Mouse (Mus musculus) kidney, postnatal 0 days (tissue): ENCODE data around the gene Rapgef1. TPM values are rescaled to one million over a fixed set of nuclear protein-coding genes. Genes with fewer than 3 reads are reported as not detected.
A peak's percentile ranks its signal among the peaks of the same experiment; 100 is the strongest.
"Not testable (repeated sequence)": the region's sequence is repeated elsewhere in the genome, so short reads cannot be mapped to it uniquely, and the experiment has no call there.

ENCODE experiments used
- ATAC-seq: fragments of 200-750 bp; cut with Nextera tagmentation; replicated peaks from 2 replicates; pipeline ENCODE4 v1.8.0; 2017; ENCODE audit warnings: low read depth, moderate number of reproducible peaks, moderate TSS enrichment, moderate library complexity; ENCODE audit not compliant: low FRiP score
- DNase-seq: peaks from one replicate; pipeline ENCODE4 v3.0.0-alpha.2; 2016; ENCODE audit warnings: low spot score
- H3K27ac ChIP-seq: fragments of 300-500 bp; sonication (generic); 2 replicates; pipeline ENCODE4 v1.5.1; 2014; ENCODE audit warnings: mild to moderate bottlenecking
- H3K27me3 ChIP-seq: fragments of 300-500 bp; sonication (generic); 2 replicates; pipeline ENCODE4 v1.6.1; 2014; ENCODE audit warnings: low read length, mixed read lengths; ENCODE audit not compliant: insufficient read depth
- H3K36me3 ChIP-seq: fragments of 300-500 bp; sonication (generic); 2 replicates; pipeline ENCODE4 v1.6.1; 2014; ENCODE audit warnings: low read length, mixed read lengths; ENCODE audit not compliant: insufficient read depth
- H3K4me1 ChIP-seq: fragments of 300-500 bp; sonication (generic); replicated peaks from 2 replicates; pipeline ENCODE4 v1.6.1; 2014; ENCODE audit warnings: antibody characterized with exemption, low read length, mixed read lengths; ENCODE audit not compliant: insufficient read depth
- H3K4me2 ChIP-seq: fragments of 300-500 bp; sonication (generic); 2 replicates; pipeline ENCODE4 v1.6.1; 2014; ENCODE audit warnings: mild to moderate bottlenecking, low read length, moderate library complexity, mixed read lengths
- H3K4me3 ChIP-seq: fragments of 300-500 bp; sonication (generic); replicated peaks from 2 replicates; pipeline ENCODE4 v1.5.1; 2014; ENCODE audit warnings: low read depth, low read length
- H3K9ac ChIP-seq: fragments of 300-500 bp; sonication (generic); 2 replicates; pipeline ENCODE4 v1.6.1; 2014; ENCODE audit warnings: low read depth, low read length
- H3K9me3 ChIP-seq: fragments of 300-500 bp; sonication (generic); replicated peaks from 2 replicates; pipeline ENCODE4 v1.6.1; 2016; ENCODE audit warnings: low read length, inconsistent platforms, mixed read lengths
- CTCF ChIP-seq: IDR thresholded peaks from 2 replicates; pipeline ENCODE4 v1.5.1; 2016; ENCODE audit warnings: antibody characterized with exemption, low read depth, mild to moderate bottlenecking, moderate library complexity
- WGBS: fragments of 180-500 bp; shearing (Covaris S2); extraction: QIAGEN DNeasy Blood & Tissue Kit; methylation state at CpG from one replicate; pipeline ENCODE4 v1.1.7; 2014; 5-methylcytosine and 5-hydroxymethylcytosine counted together
- polyA plus RNA-seq: library from polyadenylated mRNA; unstranded; fragments of >200 nt; fragmentation: Nextera tagmentation; extraction: Ambion mirVana; gene quantifications from 2 replicates; pipeline ENCODE4 v1.2.1, GENCODE M21; 2015

Gene Rapgef1
- polyA plus RNA-seq, 1 experiment from 2014 or later, result 12.0 TPM

- no peak for TF ChIP-seq CTCF
- ATAC-seq, result no peak
These were observed 82.7 kb downstream of the Rapgef1 start for GRCm38 (mm10) chr2:29702189-29702588.

GRCm38 (mm10) chr2:29703104-29704081, 83.9 kb downstream of the Rapgef1 start:
- no peak for TF ChIP-seq CTCF
- 89% methylated on average over 9 of the region's 9 CpGs for WGBS
- Histone ChIP-seq H3K4me1 (no peaks in the 10 kb centered on the region), H3K4me2 (no peak overlapping the region), H3K4me3 (no peak overlapping the region), H3K9me3 (no peaks in the 10 kb centered on the region), H3K36me3 (peaks cover 60% of the 10 kb centered on the region), H3K9ac (no peak overlapping the region), H3K27ac (no peak overlapping the region), H3K27me3 (no peaks in the 10 kb centered on the region)
- DNase-seq, result peak; percentile 7
- ATAC-seq, result no peak

More at GRCm38 (mm10) chr2:29702189-29702588, 82.7 kb downstream of the Rapgef1 start:
- Histone ChIP-seq H3K27ac (no peak overlapping the region), H3K27me3 (no peaks in the 10 kb centered on the region), H3K4me3 (no peak overlapping the region), H3K36me3 (peaks cover 54% of the 10 kb centered on the region), H3K4me1 (no peaks in the 10 kb centered on the region), H3K9me3 (no peaks in the 10 kb centered on the region), H3K9ac (no peak overlapping the region), H3K4me2 (no peak overlapping the region)
- no peak for DNase-seq
- 92% methylated on average over 8 of the region's 8 CpGs for WGBS

- Histone ChIP-seq H3K9ac (no peak overlapping the region), H3K27ac (no peak overlapping the region), H3K36me3 (peaks cover 52% of the 10 kb centered on the region), H3K4me1 (no peaks in the 10 kb centered on the region), H3K4me2 (no peak overlapping the region), H3K4me3 (no peak overlapping the region), H3K9me3 (no peaks in the 10 kb centered on the region), H3K27me3 (no peaks in the 10 kb centered on the region)
- ATAC-seq (no peak), DNase-seq (no peak)
- no peak for TF ChIP-seq CTCF
- WGBS, result 93% methylated on average over 3 of the region's 3 CpGs
These were observed 86.0 kb downstream of the Rapgef1 start for GRCm38 (mm10) chr2:29705493-29705892.

GRCm38 (mm10) chr2:29706726-29707620, 87.5 kb downstream of the Rapgef1 start:
- H3K9ac ChIP-seq, result no peak overlapping the region
- no peaks in the 10 kb centered on the region for H3K9me3 ChIP-seq
- TF ChIP-seq CTCF, result no peak
- ATAC-seq, result no peak
- WGBS, result 93% methylated on average over 18 of the region's 18 CpGs
- no peak overlapping the region for H3K4me2 ChIP-seq
- H3K4me3 ChIP-seq, result no peak overlapping the region
- no peaks in the 10 kb centered on the region for H3K4me1 ChIP-seq
- H3K27ac ChIP-seq, result no peak overlapping the region
- H3K36me3 ChIP-seq, result peaks cover 50% of the 10 kb centered on the region
- no peak for DNase-seq
- no peaks in the 10 kb centered on the region for H3K27me3 ChIP-seq

GRCm38 (mm10) chr2:29707731-29708130, 88.2 kb downstream of the Rapgef1 start:
- no peak overlapping the region for H3K4me2 ChIP-seq
- no peaks in the 10 kb centered on the region for H3K4me1 ChIP-seq
- TF ChIP-seq CTCF, result peak; percentile 61
- no peak overlapping the region for H3K27ac ChIP-seq
- no peaks in the 10 kb centered on the region for H3K9me3 ChIP-seq
- H3K27me3 ChIP-seq, result no peaks in the 10 kb centered on the region
- no peak overlapping the region for H3K4me3 ChIP-seq
- no peak for ATAC-seq
- peak; percentile 5 for DNase-seq
- no peak overlapping the region for H3K9ac ChIP-seq
- H3K36me3 ChIP-seq, result peaks cover 47% of the 10 kb centered on the region
- 85% methylated on average over 4 of the region's 4 CpGs for WGBS

GRCm38 (mm10) chr2:29708209-29708608, 88.7 kb downstream of the Rapgef1 start:
- ATAC-seq, H3K9ac ChIP-seq, H3K4me2 ChIP-seq, H3K27ac ChIP-seq, H3K27me3 ChIP-seq, DNase-seq, H3K9me3 ChIP-seq, H3K4me1 ChIP-seq, H3K4me3 ChIP-seq: not testable (repeated sequence)
- WGBS, result 97% methylated on average over 4 of the region's 4 CpGs
- H3K36me3 ChIP-seq, result peaks cover 50% of the 10 kb centered on the region
